Mouse (Mus musculus) urinary bladder, adult 2 months (tissue): Measurements from ENCODE around the gene Gm37419. TPM values are rescaled to one million over a fixed set of nuclear protein-coding genes. Genes with fewer than 3 reads are reported as not detected.
A peak's percentile ranks its signal among the peaks of the same experiment; 100 is the strongest.

Experiments used
- DNase-seq: peaks from one replicate; pipeline ENCODE4 v3.0.0; 2022; ENCODE audit warnings: low spot score
- polyA plus RNA-seq: library from polyadenylated mRNA; depleted of rRNA; stranded (reverse); fragments of >200 nt; gene quantifications from 2 replicates; pipeline ENCODE4 v1.2.3, GENCODE M21; 2012; rRNA removed

The Gm37419 gene
- polyA plus RNA-seq = not detected in 2 replicates

GRCm38 (mm10) chr16:23988466-23989208 is at the start of gene Gm37419, which contains the start of gene Bcl6:
Gm37419 (plus strand) TSS chr16:23988482.
Bcl6 (minus strand) TSS chr16:23988852.
- DNase-seq = peak; percentile 89

- DNase-seq = no peak
Observed at GRCm38 (mm10) chr16:23944801-23945200, 43.5 kb upstream of the Gm37419 start.

GRCm38 (mm10) chr16:23947654-23948053 is 40.6 kb upstream of the Gm37419 start:
- DNase-seq = no peak

- DNase-seq = no peak
Observed at GRCm38 (mm10) chr16:23952101-23952727, 36.1 kb upstream of the Gm37419 start.

- no peak for DNase-seq
Observed at GRCm38 (mm10) chr16:23953189-23953958, 34.9 kb upstream of the Gm37419 start.

- no peak for DNase-seq
Observed at GRCm38 (mm10) chr16:23953959-23954260, 34.4 kb upstream of the Gm37419 start.

GRCm38 (mm10) chr16:23958938-23959337 is 29.3 kb upstream of the Gm37419 start:
- DNase-seq = no peak

- no peak for DNase-seq
Observed at GRCm38 (mm10) chr16:23962401-23962800, 25.9 kb upstream of the Gm37419 start.

- DNase-seq = no peak
Observed at GRCm38 (mm10) chr16:23963896-23964668, 24.2 kb upstream of the Gm37419 start.

GRCm38 (mm10) chr16:23964706-23965367 is 23.4 kb upstream of the Gm37419 start:
- no peak for DNase-seq

- no peak for DNase-seq
Observed at GRCm38 (mm10) chr16:23966066-23966465, 22.2 kb upstream of the Gm37419 start.

GRCm38 (mm10) chr16:23967301-23967700 is 21.0 kb upstream of the Gm37419 start:
- DNase-seq = no peak

- DNase-seq = no peak
Observed at GRCm38 (mm10) chr16:23968888-23969287, 19.4 kb upstream of the Gm37419 start.

GRCm38 (mm10) chr16:23969919-23970318 is 18.4 kb upstream of the Gm37419 start:
- no peak for DNase-seq

- DNase-seq = no peak
Observed at GRCm38 (mm10) chr16:23972126-23972740, 16.0 kb upstream of the Gm37419 start.

GRCm38 (mm10) chr16:23972901-23973300 is 15.4 kb upstream of the Gm37419 start:
- no peak for DNase-seq

- no peak for DNase-seq
Observed at GRCm38 (mm10) chr16:23973635-23974367, 14.5 kb upstream of the Gm37419 start.

- DNase-seq = no peak
Observed at GRCm38 (mm10) chr16:23976196-23976595, 12.1 kb upstream of the Gm37419 start.

- DNase-seq = no peak
Observed at GRCm38 (mm10) chr16:23977732-23978131, 10.6 kb upstream of the Gm37419 start.

- DNase-seq = no peak
Observed at GRCm38 (mm10) chr16:23978495-23978894, 9.8 kb upstream of the Gm37419 start.
